In genomic region chr8:97722627-97723026, GRCm38 (mm10) we compare ENCODE assay signal across 31 mouse cellular contexts.
"Had no signal": no experiment of that assay in that cellular context is flagged by ENCODE, and none has a peak within 500 bp of the region (broad histone marks: within the 10 kb centered on the region; RNA-seq: fewer than 3 reads in every experiment).

No protein-coding gene starts in this region.

- H3K9ac ChIP-seq: limb, embryonic 12.5 days; limb, embryonic 13.5 days; limb, embryonic 15.5 days; liver, embryonic 12.5 days; liver, embryonic 13.5 days; liver, embryonic 14.5 days; liver, embryonic 15.5 days; liver, postnatal 0 days; lung, embryonic 14.5 days; lung, embryonic 15.5 days; midbrain, embryonic 12.5 days; midbrain, embryonic 13.5 days; midbrain, embryonic 15.5 days had no signal

- H3K27ac ChIP-seq: limb, embryonic 10.5 days; limb, embryonic 12.5 days; limb, embryonic 13.5 days; limb, embryonic 15.5 days; liver, embryonic 12.5 days; liver, embryonic 13.5 days; liver, embryonic 14.5 days; liver, embryonic 15.5 days; lung, embryonic 15.5 days; macrophage; midbrain, embryonic 10.5 days; midbrain, embryonic 12.5 days; midbrain, embryonic 13.5 days; midbrain, embryonic 15.5 days had no signal

- H3K36me3 ChIP-seq: limb, embryonic 10.5 days; limb, embryonic 12.5 days; limb, embryonic 13.5 days; limb, embryonic 15.5 days; liver, embryonic 12.5 days; liver, embryonic 13.5 days; liver, embryonic 15.5 days; lung, embryonic 15.5 days; midbrain, embryonic 10.5 days; midbrain, embryonic 12.5 days; midbrain, embryonic 13.5 days; midbrain, embryonic 15.5 days had no signal

- H3K4me3 ChIP-seq: limb, embryonic 10.5 days; limb, embryonic 12.5 days; limb, embryonic 13.5 days; limb, embryonic 15.5 days; liver, embryonic 12.5 days; liver, embryonic 13.5 days; liver, embryonic 15.5 days; lung, embryonic 15.5 days; megakaryocyte, embryonic 14.5 days; midbrain, embryonic 10.5 days; midbrain, embryonic 12.5 days; midbrain, embryonic 13.5 days; midbrain, embryonic 15.5 days; myocyte had no signal

- H3K9me3 ChIP-seq: limb, embryonic 10.5 days; limb, embryonic 12.5 days; limb, embryonic 13.5 days; limb, embryonic 15.5 days; liver, embryonic 12.5 days; liver, embryonic 15.5 days; lung, embryonic 15.5 days; megakaryocyte, embryonic 14.5 days; midbrain, embryonic 10.5 days; midbrain, embryonic 12.5 days; midbrain, embryonic 13.5 days; midbrain, embryonic 15.5 days had no signal

- H3K4me2 ChIP-seq: limb, embryonic 12.5 days; limb, embryonic 13.5 days; limb, embryonic 15.5 days; liver, embryonic 11.5 days; liver, embryonic 12.5 days; liver, embryonic 13.5 days; liver, embryonic 15.5 days; lung, embryonic 14.5 days; lung, embryonic 15.5 days; midbrain, embryonic 11.5 days; midbrain, embryonic 12.5 days; midbrain, embryonic 13.5 days; midbrain, embryonic 15.5 days had no signal

- H3K27me3 ChIP-seq: limb, embryonic 12.5 days; limb, embryonic 13.5 days; limb, embryonic 15.5 days; liver, embryonic 12.5 days; liver, embryonic 13.5 days; liver, embryonic 15.5 days; lung, embryonic 15.5 days; megakaryocyte, embryonic 14.5 days; midbrain, embryonic 12.5 days; midbrain, embryonic 13.5 days; midbrain, embryonic 15.5 days had no signal

- H3K4me1 ChIP-seq: limb, embryonic 10.5 days; limb, embryonic 12.5 days; limb, embryonic 13.5 days; limb, embryonic 15.5 days; liver, embryonic 12.5 days; liver, embryonic 13.5 days; liver, embryonic 15.5 days; lung, embryonic 15.5 days; megakaryocyte, embryonic 14.5 days; midbrain, embryonic 10.5 days; midbrain, embryonic 12.5 days; midbrain, embryonic 13.5 days; midbrain, embryonic 15.5 days had no signal

- ATAC-seq: liver, embryonic 12.5 days; liver, postnatal 0 days; lung, postnatal 0 days; midbrain, embryonic 13.5 days; midbrain, embryonic 15.5 days; midbrain, embryonic 16.5 days had no signal

- DNase-seq: left cerebral cortex, postnatal 4 days; liver; liver, embryonic 13.5 days; liver, postnatal 0 days; lung, adult 18-20 months; lung, adult 2 months; lung, embryonic 14.5 days; lung, postnatal 10 days; lung, postnatal 14 days; lung, postnatal 36 days; lung, postnatal 4 days; midbrain, embryonic 14.5 days had no signal
